8 mouse cellular contexts compared by ENCODE assay signal in the genomic region with DNA sequence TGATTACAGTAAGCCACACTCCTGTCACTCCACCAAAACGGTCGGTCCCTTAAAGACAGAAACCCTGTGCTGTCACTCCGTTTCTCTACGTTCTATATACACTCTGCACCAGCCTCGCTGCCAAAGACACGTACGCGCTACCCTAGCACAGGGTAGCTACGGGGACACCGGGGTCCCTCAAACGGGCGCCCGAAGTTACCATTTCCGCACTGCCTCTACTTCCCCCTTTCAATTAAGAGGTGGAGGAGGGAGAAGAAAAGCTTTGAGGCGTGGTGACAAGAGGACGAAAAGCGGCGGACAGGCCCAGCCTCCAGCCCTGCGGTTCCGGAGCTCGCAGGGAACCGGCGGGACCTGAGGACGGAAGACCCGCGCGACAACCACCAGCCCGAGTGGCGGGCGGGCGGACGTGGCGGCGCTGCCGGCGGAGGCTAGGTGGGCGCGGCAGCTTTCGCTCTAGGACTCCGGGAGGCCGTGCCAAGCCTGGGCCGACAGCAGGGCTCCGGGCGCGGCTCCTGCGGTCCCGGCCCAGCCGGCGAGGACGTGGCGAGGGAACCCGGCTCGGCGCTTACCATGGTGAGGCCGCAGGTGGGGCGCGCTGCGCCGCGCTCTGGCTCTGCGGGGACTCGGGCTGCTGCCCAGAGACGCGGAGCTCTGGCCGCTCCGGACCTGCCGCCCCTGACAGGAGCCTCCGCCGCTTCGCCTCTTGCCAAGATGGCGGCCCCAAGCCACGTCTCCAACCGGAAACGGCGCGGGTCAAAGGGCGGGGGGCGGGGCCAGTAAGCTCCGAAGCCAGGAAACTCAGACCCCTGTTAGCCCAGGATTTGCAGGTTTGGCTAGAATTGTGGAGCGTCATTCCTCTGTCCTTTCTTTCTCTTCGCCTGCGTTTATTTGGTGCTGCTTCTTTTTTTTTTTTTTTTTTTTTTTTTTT. TPM values are rescaled to one million over a fixed set of nuclear protein-coding genes. Genes with fewer than 3 reads are reported as not detected.
DNase-seq lines count a peak whose midpoint lies in the region; ATAC-seq and TF ChIP-seq lines count a peak whose summit lies in the region.

Gene Arcn1, minus strand, starts transcription at position 745 of the 928 bp plus-strand sequence.
Gene Ift46, plus strand, starts transcription at position 808 of the 928 bp plus-strand sequence.

- 0% methylated on average over 72 of the region's 82 CpGs for WGBS in forebrain, embryonic 13.5 days
- whole genome bisulfite sequencing in large intestine, adult 2 months = under 1% methylated on average over 72 of the region's 82 CpGs
- WGBS in liver, postnatal 0 days (ENCODE audit: insufficient replicate concordance) = 1% methylated on average over 79 of the region's 82 CpGs
- under 1% methylated on average over 74 of the region's 82 CpGs for WGBS in neural tube, embryonic 14.5 days

- DNase-seq in c-Kit-positive CD71-positive TER-119-positive erythroid progenitor cells, embryonic 14.5 days (ENCODE audit: low spot score) = peak; percentile 88
- DNase-seq in heart, postnatal 10 days = peak; percentile 88 to 90
- peak; percentile 76 for DNase-seq in large intestine, adult 2 months (ENCODE audit: low read depth, low spot score)
- peak; percentile 94 for DNase-seq in liver, postnatal 0 days
- peak; percentile 85 for DNase-seq in testis, postnatal 10 days (ENCODE audit: low spot score)

- TF ChIP-seq CTCF in E14TG2a.4 (conservative IDR thresholded peaks at IDR 0.05; ENCODE audit: low read length) = no peak
- no peak; the same call in 1 of the 2 replicates for TF ChIP-seq CTCF in liver, postnatal 0 days (IDR thresholded peaks at IDR 0.05; ENCODE audit: low read depth)

- no peaks in the 10 kb centered on the region for H3K27me3 ChIP-seq in E14TG2a.4 (ENCODE audit: insufficient read depth, low read length)
- no peaks in the 10 kb centered on the region for H3K27me3 ChIP-seq in forebrain, embryonic 13.5 days
- H3K27me3 ChIP-seq in liver, postnatal 0 days (ENCODE audit: insufficient read depth, low read length) = no peaks in the 10 kb centered on the region
- H3K27me3 ChIP-seq in neural tube, embryonic 14.5 days (ENCODE audit: control insufficient read depth, insufficient read depth, low read length) = no peaks in the 10 kb centered on the region

- H3K4me2 ChIP-seq in forebrain, embryonic 13.5 days = peak within 1 kb of the TSS; percentile 91
- H3K4me2 ChIP-seq in liver, postnatal 0 days (ENCODE audit: low read depth, low read length) = peak within 1 kb of the TSS; percentile 79
- H3K4me2 ChIP-seq in neural tube, embryonic 14.5 days (ENCODE audit: low read depth, low read length) = peak within 1 kb of the TSS; percentile 71

- H3K4me1 ChIP-seq in E14TG2a.4 (replicated peaks; ENCODE audit: low read depth, low read length) = peaks cover 40% of the 10 kb centered on the region
- peaks cover 20% of the 10 kb centered on the region for H3K4me1 ChIP-seq in forebrain, embryonic 13.5 days
- H3K4me1 ChIP-seq in liver, postnatal 0 days (ENCODE audit: insufficient read depth) = peaks cover 24% of the 10 kb centered on the region
- H3K4me1 ChIP-seq in neural tube, embryonic 14.5 days (ENCODE audit: control insufficient read depth, insufficient read depth, low read length) = peaks cover 17% of the 10 kb centered on the region; the same call in 1 of the 2 replicates

- intact Hi-C loops in heart, postnatal 10 days (cut with DNase I) = no loop called here

- 0 out of 2 replicates have a peak, but pooled peaks cover 4% of the 10 kb centered on the region for H3K36me3 ChIP-seq in E14TG2a.4 (ENCODE audit: insufficient read depth, low read length)
- H3K36me3 ChIP-seq in forebrain, embryonic 13.5 days (ENCODE audit: poor library complexity, severe bottlenecking) = no peaks in the 10 kb centered on the region
- no peaks in the 10 kb centered on the region for H3K36me3 ChIP-seq in liver, postnatal 0 days (replicated peaks; ENCODE audit: insufficient read depth, low read length)
- H3K36me3 ChIP-seq in neural tube, embryonic 14.5 days (ENCODE audit: control insufficient read depth, insufficient read depth, low read length) = no peaks in the 10 kb centered on the region

- peak within 1 kb of the TSS; percentile 94 for H3K27ac ChIP-seq in forebrain, embryonic 13.5 days
- H3K27ac ChIP-seq in liver, postnatal 0 days (ENCODE audit: low read depth) = peak within 1 kb of the TSS; percentile 98
- peak within 1 kb of the TSS; percentile 92 for H3K27ac ChIP-seq in neural tube, embryonic 14.5 days (ENCODE audit: low read depth, low read length)

- peak within 1 kb of the TSS; percentile 95 for H3K4me3 ChIP-seq in E14TG2a.4 (replicated peaks; ENCODE audit: low read length)
- H3K4me3 ChIP-seq in forebrain, embryonic 13.5 days = peak within 1 kb of the TSS; percentile 97
- H3K4me3 ChIP-seq in liver, postnatal 0 days (ENCODE audit: low read depth, low read length) = peak within 1 kb of the TSS; percentile 98
- H3K4me3 ChIP-seq in neural tube, embryonic 14.5 days (ENCODE audit: low read depth, low read length) = peak within 1 kb of the TSS; percentile 96

- H3K9ac ChIP-seq in forebrain, embryonic 13.5 days = peak within 1 kb of the TSS; percentile 94
- H3K9ac ChIP-seq in liver, postnatal 0 days (replicated peaks) = peak within 1 kb of the TSS; percentile 98
- peak within 1 kb of the TSS; percentile 87 for H3K9ac ChIP-seq in neural tube, embryonic 14.5 days (replicated peaks; ENCODE audit: low read depth, low read length)

- peak; percentile 91 for ATAC-seq in forebrain, embryonic 13.5 days
- ATAC-seq in liver, postnatal 0 days = peak; percentile 92
- peak; percentile 89 for ATAC-seq in neural tube, embryonic 14.5 days (ENCODE audit: low read depth)

- TF ChIP-seq EP300 in liver, postnatal 0 days (IDR thresholded peaks at IDR 0.05; ENCODE audit: low read depth) = no peak

- no peaks in the 10 kb centered on the region for H3K9me3 ChIP-seq in E14TG2a.4 (ENCODE audit: low read length)
- 0 out of 2 replicates have a peak, but pooled peaks cover 3% of the 10 kb centered on the region for H3K9me3 ChIP-seq in forebrain, embryonic 13.5 days (replicated peaks)
- H3K9me3 ChIP-seq in liver, postnatal 0 days (ENCODE audit: low read length) = no peaks in the 10 kb centered on the region
- no peaks in the 10 kb centered on the region for H3K9me3 ChIP-seq in neural tube, embryonic 14.5 days (ENCODE audit: control insufficient read depth, low read length)

RNA-seq across cellular contexts. Expression of gene Arcn1, which starts in this region (rescaled TPM):
- polyA plus RNA-seq in forebrain, embryonic 13.5 days (2015; fragmentation: Nextera tagmentation; extraction: Ambion mirVana) = 132 and 137 TPM in 2 replicates
- total RNA-seq in heart, postnatal 10 days (2021) = 100 to 1,000 TPM; 103 to 114 TPM
- polyA plus RNA-seq in large intestine, adult 2 months (2012; rRNA removed) = 57.8 and 73.6 TPM in 2 replicates
- polyA plus RNA-seq in liver, postnatal 0 days (2015; fragmentation: Nextera tagmentation; extraction: Ambion mirVana) = 53.5 and 58.4 TPM in 2 replicates
- polyA plus RNA-seq in neural tube, embryonic 14.5 days (2014; fragmentation: Nextera tagmentation; extraction: Ambion mirVana) = 153 and 177 TPM in 2 replicates

RNA-seq across cellular contexts. Expression of gene Ift46, which starts in this region (rescaled TPM):
- polyA plus RNA-seq in forebrain, embryonic 13.5 days (2015; fragmentation: Nextera tagmentation; extraction: Ambion mirVana) = 154 and 164 TPM in 2 replicates
- 10 to 100 TPM; 42.6 to 50.5 TPM for total RNA-seq in heart, postnatal 10 days (2021)
- 34.8 and 43.1 TPM in 2 replicates for polyA plus RNA-seq in large intestine, adult 2 months (2012; rRNA removed)
- polyA plus RNA-seq in liver, postnatal 0 days (2015; fragmentation: Nextera tagmentation; extraction: Ambion mirVana) = 23.6 and 24.5 TPM in 2 replicates
- 160 and 170 TPM in 2 replicates for polyA plus RNA-seq in neural tube, embryonic 14.5 days (2014; fragmentation: Nextera tagmentation; extraction: Ambion mirVana)

Comparison
In these comparisons a context has a peak if more than half of its experiments do, and no peak if none do; other contexts are left out.
1. Peak in every context shown above with its lines: DNase-seq, ATAC-seq, H3K4me3 ChIP-seq and H3K27ac ChIP-seq.